Mouse (Mus musculus): ENCODE measurements around the gene Tmem92. TPM values are rescaled to one million over a fixed set of nuclear protein-coding genes. Genes with fewer than 3 reads are reported as not detected.
A peak's percentile ranks its signal among the peaks of the same experiment; 100 is the strongest.

Gene Tmem92
- polyA plus RNA-seq, 1 experiment = 0.04 TPM

- peak; percentile 10 to 92 for DNase-seq (ENCODE audit: extremely low spot score in 1 of 2, low spot score in 1 of 2)
These were observed 52.2 kb downstream of the Tmem92 start for GRCm38 (mm10) chr11:94730261-94730660.

- DNase-seq (ENCODE audit: extremely low spot score in 1 of 2, low spot score in 1 of 2) = no peak
These were observed 52.9 kb downstream of the Tmem92 start for GRCm38 (mm10) chr11:94729565-94729964.

- DNase-seq (ENCODE audit: extremely low spot score in 1 of 2, low spot score in 1 of 2) = no peak
These were observed 54.0 kb downstream of the Tmem92 start for GRCm38 (mm10) chr11:94728545-94728944.

- DNase-seq (ENCODE audit: extremely low spot score in 1 of 2, low spot score in 1 of 2) = peak in 1 of 2 experiments; percentile 17
These were observed 55.2 kb downstream of the Tmem92 start for GRCm38 (mm10) chr11:94727306-94727705.

Other genes starting within 250 kb of the Tmem92 start
- 11.8 and 12.5 TPM in 2 replicates for gene Rsad1, start 233.4 kb downstream of the Tmem92 start, polyA plus RNA-seq (2012; rRNA removed)
- 0.11 and 0.22 TPM in 2 replicates for gene Chad, start 217.7 kb downstream of the Tmem92 start, polyA plus RNA-seq (2012; rRNA removed)
- gene Acsf2, start 180.8 kb downstream of the Tmem92 start, polyA plus RNA-seq (2012; rRNA removed) = 16.1 and 17.0 TPM in 2 replicates
- gene Lrrc59, start 152.9 kb downstream of the Tmem92 start, polyA plus RNA-seq (2012; rRNA removed) = 67.1 and 76.3 TPM in 2 replicates
- gene Mrpl27, start 128.9 kb downstream of the Tmem92 start, polyA plus RNA-seq (2012; rRNA removed) = 112 and 136 TPM in 2 replicates
- 0.30 and 0.42 TPM in 2 replicates for gene Eme1, start 128.7 kb downstream of the Tmem92 start, polyA plus RNA-seq (2012; rRNA removed)
- 26.6 and 27.0 TPM in 2 replicates for gene Xylt2, start 105.2 kb downstream of the Tmem92 start, polyA plus RNA-seq (2012; rRNA removed)
- not detected in 2 replicates for gene Gm11541, start 78.2 kb downstream of the Tmem92 start, polyA plus RNA-seq (2012; rRNA removed)
- 0.13 and 0.26 TPM in 2 replicates for gene Cdc34b, start 40.9 kb downstream of the Tmem92 start, polyA plus RNA-seq (2012; rRNA removed)
- 6.9 and 8.7 TPM in 2 replicates for gene Col1a1, start 153.5 kb upstream of the Tmem92 start, polyA plus RNA-seq (2012; rRNA removed)
- gene Hils1, start 184.9 kb upstream of the Tmem92 start, polyA plus RNA-seq (2012; rRNA removed) = not detected in 2 replicates
- gene Sgca, start 193.6 kb upstream of the Tmem92 start, polyA plus RNA-seq (2012; rRNA removed) = 1.1 and 1.4 TPM in 2 replicates
- 296 and 312 TPM in 2 replicates for gene Ppp1r9b, start 208.3 kb upstream of the Tmem92 start, polyA plus RNA-seq (2012; rRNA removed)
- 27.5 and 28.1 TPM in 2 replicates for gene Samd14, start 227.2 kb upstream of the Tmem92 start, polyA plus RNA-seq (2012; rRNA removed)

All from frontal cortex, adult 2 months (tissue).